Mouse (Mus musculus): ENCODE data around the gene Izumo1r. TPM values are rescaled to one million over a fixed set of nuclear protein-coding genes. Genes with fewer than 3 reads are reported as not detected.
"Not testable (repeated sequence)": the region's sequence is repeated elsewhere in the genome, so short reads cannot be mapped to it uniquely, and the experiment has no call there.

Gene Izumo1r
- polyA plus RNA-seq, 1 experiment from 2014 or later: not detected

GRCm38 (mm10) chr9:14876566-14876965 is 27.2 kb downstream of the Izumo1r start:
- 33% methylated on average over 8 of the region's 8 CpGs for WGBS
- not testable (repeated sequence) for H3K4me2 ChIP-seq (replicated peaks); H3K4me3 ChIP-seq; H3K36me3 ChIP-seq; H3K27ac ChIP-seq; H3K27me3 ChIP-seq; ATAC-seq (ENCODE audit: low FRiP score); H3K9me3 ChIP-seq (replicated peaks); H3K9ac ChIP-seq
- H3K4me1 ChIP-seq: peaks cover 16% of the 10 kb centered on the region

- H3K36me3 ChIP-seq: no peaks in the 10 kb centered on the region
Observed at GRCm38 (mm10) chr9:14875743-14876507, 27.8 kb downstream of the Izumo1r start.

GRCm38 (mm10) chr9:14872181-14872930 is 31.4 kb downstream of the Izumo1r start:
- Histone ChIP-seq H3K36me3 (no peaks in the 10 kb centered on the region), H3K4me1 (peaks cover 16% of the 10 kb centered on the region), H3K4me3 (no peak overlapping the region), H3K9me3 (replicated peaks) (no peaks in the 10 kb centered on the region), H3K27me3 (no peaks in the 10 kb centered on the region), H3K27ac (peak overlapping the region; percentile 50), H3K9ac (no peak overlapping the region), H3K4me2 (replicated peaks) (peak overlapping the region; percentile 3)
- WGBS: 25% methylated on average over 17 of the region's 17 CpGs
- peak; percentile 90 for ATAC-seq (ENCODE audit: low FRiP score)

More at GRCm38 (mm10) chr9:14875743-14876507, 27.8 kb downstream of the Izumo1r start:
- Histone ChIP-seq H3K4me3 (no peak overlapping the region), H3K4me2 (replicated peaks) (no peak overlapping the region), H3K27ac (no peak overlapping the region), H3K9ac (no peak overlapping the region), H3K27me3 (no peaks in the 10 kb centered on the region), H3K9me3 (replicated peaks) (no peaks in the 10 kb centered on the region), H3K4me1 (peaks cover 16% of the 10 kb centered on the region)
- no peak for ATAC-seq (ENCODE audit: low FRiP score)
- WGBS: 80% methylated on average over 5 of the region's 5 CpGs

GRCm38 (mm10) chr9:14871536-14871935 is 32.2 kb downstream of the Izumo1r start:
- no peak for ATAC-seq (ENCODE audit: low FRiP score)
- Histone ChIP-seq H3K36me3 (no peaks in the 10 kb centered on the region), H3K9me3 (replicated peaks) (no peaks in the 10 kb centered on the region), H3K27ac (peak overlapping the region; percentile 50), H3K4me3 (no peak overlapping the region), H3K9ac (no peak overlapping the region), H3K4me2 (replicated peaks) (no peak overlapping the region), H3K27me3 (no peaks in the 10 kb centered on the region), H3K4me1 (peaks cover 16% of the 10 kb centered on the region)
- 67% methylated on average over 3 of the region's 3 CpGs for WGBS

- Histone ChIP-seq H3K9ac (no peak overlapping the region), H3K27ac (no peak overlapping the region), H3K4me1 (peaks cover 16% of the 10 kb centered on the region), H3K4me2 (replicated peaks) (no peak overlapping the region), H3K27me3 (no peaks in the 10 kb centered on the region), H3K9me3 (replicated peaks) (no peaks in the 10 kb centered on the region), H3K36me3 (no peaks in the 10 kb centered on the region), H3K4me3 (no peak overlapping the region)
- 92% methylated on average over 10 of the region's 10 CpGs for WGBS
- ATAC-seq (ENCODE audit: low FRiP score): no peak
Observed at GRCm38 (mm10) chr9:14870802-14871201, 32.9 kb downstream of the Izumo1r start.

- H3K9me3 ChIP-seq (replicated peaks): no peaks in the 10 kb centered on the region
- no peak overlapping the region for H3K4me2 ChIP-seq (replicated peaks)
- no peaks in the 10 kb centered on the region for H3K27me3 ChIP-seq
- ATAC-seq (ENCODE audit: low FRiP score): no peak
- H3K9ac ChIP-seq: no peak overlapping the region
- H3K36me3 ChIP-seq: no peaks in the 10 kb centered on the region
- no peak overlapping the region for H3K27ac ChIP-seq
- no peak overlapping the region for H3K4me3 ChIP-seq
- 94% methylated on average over 2 of the region's 2 CpGs for WGBS
- H3K4me1 ChIP-seq: peaks cover 16% of the 10 kb centered on the region
Observed at GRCm38 (mm10) chr9:14870377-14870776, 33.4 kb downstream of the Izumo1r start.

- Histone ChIP-seq H3K4me1 (peaks cover 16% of the 10 kb centered on the region), H3K9me3 (replicated peaks) (no peaks in the 10 kb centered on the region), H3K4me3 (no peak overlapping the region), H3K9ac (no peak overlapping the region), H3K4me2 (replicated peaks) (no peak overlapping the region), H3K27ac (no peak overlapping the region), H3K36me3 (no peaks in the 10 kb centered on the region), H3K27me3 (no peaks in the 10 kb centered on the region)
- ATAC-seq (ENCODE audit: low FRiP score): no peak
- 93% methylated on average over 8 of the region's 8 CpGs for WGBS
Observed at GRCm38 (mm10) chr9:14868326-14868725, 35.4 kb downstream of the Izumo1r start.

- peak; percentile 51 for ATAC-seq (ENCODE audit: low FRiP score)
- Histone ChIP-seq H3K36me3 (no peaks in the 10 kb centered on the region), H3K27me3 (peaks cover 10% of the 10 kb centered on the region), H3K9ac (no peak overlapping the region), H3K4me1 (peaks cover 4% of the 10 kb centered on the region; the same call in 1 of the 2 replicates), H3K9me3 (replicated peaks) (no peaks in the 10 kb centered on the region), H3K27ac (no peak overlapping the region), H3K4me2 (replicated peaks) (no peak overlapping the region), H3K4me3 (no peak overlapping the region)
- 48% methylated on average over 7 of the region's 7 CpGs for WGBS
Observed at GRCm38 (mm10) chr9:14866957-14867356, 36.8 kb downstream of the Izumo1r start.

- peaks cover 5% of the 10 kb centered on the region for H3K4me1 ChIP-seq
- 80% methylated on average over 9 of the region's 9 CpGs for WGBS
- no peaks in the 10 kb centered on the region for H3K9me3 ChIP-seq (replicated peaks)
- no peak overlapping the region for H3K27ac ChIP-seq
- peaks cover 32% of the 10 kb centered on the region for H3K27me3 ChIP-seq
- H3K9ac ChIP-seq: no peak overlapping the region
- H3K36me3 ChIP-seq: no peaks in the 10 kb centered on the region
- H3K4me3 ChIP-seq: no peak overlapping the region
- ATAC-seq (ENCODE audit: low FRiP score): no peak
- H3K4me2 ChIP-seq (replicated peaks): no peak overlapping the region
Observed at GRCm38 (mm10) chr9:14864726-14865125, 39.0 kb downstream of the Izumo1r start.

- no peak overlapping the region for H3K4me3 ChIP-seq
- no peak overlapping the region for H3K27ac ChIP-seq
- H3K27me3 ChIP-seq: peaks cover 47% of the 10 kb centered on the region
- H3K36me3 ChIP-seq: no peaks in the 10 kb centered on the region
- H3K4me2 ChIP-seq (replicated peaks): no peak overlapping the region
- H3K9ac ChIP-seq: no peak overlapping the region
- H3K4me1 ChIP-seq: peaks cover 5% of the 10 kb centered on the region
- WGBS: 85% methylated on average over 3 of the region's 3 CpGs
- ATAC-seq (ENCODE audit: low FRiP score): no peak
- no peaks in the 10 kb centered on the region for H3K9me3 ChIP-seq (replicated peaks)
Observed at GRCm38 (mm10) chr9:14863126-14863525, 40.6 kb downstream of the Izumo1r start.

GRCm38 (mm10) chr9:14859868-14860639 is 43.7 kb downstream of the Izumo1r start, which contains the start of gene Gpr83:
TSS of gene Gpr83 (plus strand) at chr9:14860210.
- Histone ChIP-seq H3K4me3 (peak within 1 kb of the TSS; percentile 48), H3K36me3 (no peaks in the 10 kb centered on the region), H3K27me3 (peaks cover 48% of the 10 kb centered on the region), H3K4me2 (replicated peaks) (peak within 1 kb of the TSS; percentile 96), H3K4me1 (peaks cover 5% of the 10 kb centered on the region), H3K9me3 (replicated peaks) (no peaks in the 10 kb centered on the region), H3K9ac (peak within 1 kb of the TSS; percentile 59), H3K27ac (no peak within 1 kb of the TSS)
- 1% methylated on average over 47 of the region's 47 CpGs for WGBS
- ATAC-seq (ENCODE audit: low FRiP score): peak; percentile 94

GRCm38 (mm10) chr9:14858782-14859181 is 45.0 kb downstream of the Izumo1r start:
- Histone ChIP-seq H3K27me3 (peaks cover 48% of the 10 kb centered on the region), H3K9ac (no peak overlapping the region), H3K27ac (no peak overlapping the region), H3K36me3 (no peaks in the 10 kb centered on the region), H3K4me3 (no peak overlapping the region), H3K4me2 (replicated peaks) (no peak overlapping the region), H3K4me1 (peaks cover 5% of the 10 kb centered on the region), H3K9me3 (replicated peaks) (no peaks in the 10 kb centered on the region)
- no peak for ATAC-seq (ENCODE audit: low FRiP score)
- 87% methylated on average over 3 of the region's 3 CpGs for WGBS

Data from hindbrain, embryonic 12.5 days (tissue).